Mouse (Mus musculus) forebrain, embryonic 13.5 days (tissue): Measurements from ENCODE around the gene Map1b. TPM values are rescaled to one million over a fixed set of nuclear protein-coding genes. Genes with fewer than 3 reads are reported as not detected.

Source experiments
- ATAC-seq: fragments of 200-750 bp; cut with Nextera tagmentation; 2 replicates; pipeline ENCODE4 v1.8.0; 2017
- H3K27ac ChIP-seq: fragments of 300-500 bp; sonication (generic); 2 replicates; pipeline ENCODE4 v1.5.1; 2015; ENCODE audit warnings: inconsistent platforms, mild to moderate bottlenecking, moderate library complexity
- H3K27me3 ChIP-seq: fragments of 300-500 bp; sonication (generic); 2 replicates; pipeline ENCODE4 v1.6.1; 2015; ENCODE audit warnings: mild to moderate bottlenecking, inconsistent platforms
- H3K36me3 ChIP-seq: fragments of 300-500 bp; sonication (generic); 2 replicates; pipeline ENCODE4 v1.6.1; 2015; ENCODE audit warnings: mild to moderate bottlenecking, inconsistent platforms; ENCODE audit not compliant: poor library complexity, severe bottlenecking
- H3K4me1 ChIP-seq: fragments of 300-500 bp; sonication (generic); 2 replicates; pipeline ENCODE4 v1.6.1; 2015; ENCODE audit warnings: inconsistent platforms
- H3K4me2 ChIP-seq: fragments of 300-500 bp; sonication (generic); 2 replicates; pipeline ENCODE4 v1.6.1; 2015; ENCODE audit warnings: inconsistent platforms, mild to moderate bottlenecking, moderate library complexity
- H3K4me3 ChIP-seq: fragments of 300-500 bp; sonication (generic); 2 replicates; pipeline ENCODE4 v1.5.1; 2015; ENCODE audit warnings: mild to moderate bottlenecking, inconsistent platforms
- H3K9ac ChIP-seq: fragments of 300-500 bp; sonication (generic); 2 replicates; pipeline ENCODE4 v1.6.1; 2015; ENCODE audit warnings: mild to moderate bottlenecking, inconsistent platforms
- H3K9me3 ChIP-seq: fragments of 300-500 bp; sonication (generic); replicated peaks from 2 replicates; pipeline ENCODE4 v1.6.1; 2016; ENCODE audit warnings: inconsistent platforms
- WGBS: fragments of 180-500 bp; shearing (Covaris S2); methylation state at CpG from one replicate; pipeline ENCODE4 v1.1.7; 2015; 5-methylcytosine and 5-hydroxymethylcytosine counted together
- polyA plus RNA-seq: library from polyadenylated mRNA; unstranded; fragments of >200 nt; fragmentation: Nextera tagmentation; extraction: Ambion mirVana; gene quantifications from 2 replicates; pipeline ENCODE4 v1.2.1, GENCODE M21; 2015

Map1b gene
- polyA plus RNA-seq, 1 experiment from 2014 or later, result 1,694 TPM

DNA sequence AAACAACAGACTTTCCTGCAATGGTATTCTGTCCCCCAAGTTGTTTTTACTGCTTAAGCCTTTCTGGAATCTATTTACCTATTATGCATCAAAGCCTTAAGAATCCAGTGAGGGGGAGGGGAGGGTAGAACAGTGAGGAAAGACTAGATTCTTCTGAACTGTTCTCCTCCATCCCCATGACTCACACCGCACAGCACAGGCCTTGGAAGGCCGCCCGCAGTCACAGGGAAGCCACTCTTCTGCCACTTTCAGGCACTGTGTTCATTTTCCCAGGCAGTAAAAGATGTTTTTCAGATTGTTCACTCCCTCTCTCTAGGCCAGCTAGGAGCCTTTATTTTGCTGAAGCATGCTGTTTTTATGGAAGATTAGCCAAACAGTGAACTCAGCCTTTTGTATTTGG lies 124.9 kb downstream of the Map1b start:
- Histone ChIP-seq H3K9me3 (no peaks in the 10 kb centered on the region), H3K36me3 (no peaks in the 10 kb centered on the region), H3K4me2 (no peak overlapping the region), H3K27ac (peak overlapping the region; percentile 61), H3K27me3 (no peaks in the 10 kb centered on the region), H3K9ac (no peak overlapping the region), H3K4me3 (no peak overlapping the region), H3K4me1 (peaks cover 22% of the 10 kb centered on the region)
- ATAC-seq, result 0 out of 2 replicates have a peak, but pooled peaks have one; percentile 43
- 54% methylated on average over 3 of the region's 3 CpGs for WGBS

DNA sequence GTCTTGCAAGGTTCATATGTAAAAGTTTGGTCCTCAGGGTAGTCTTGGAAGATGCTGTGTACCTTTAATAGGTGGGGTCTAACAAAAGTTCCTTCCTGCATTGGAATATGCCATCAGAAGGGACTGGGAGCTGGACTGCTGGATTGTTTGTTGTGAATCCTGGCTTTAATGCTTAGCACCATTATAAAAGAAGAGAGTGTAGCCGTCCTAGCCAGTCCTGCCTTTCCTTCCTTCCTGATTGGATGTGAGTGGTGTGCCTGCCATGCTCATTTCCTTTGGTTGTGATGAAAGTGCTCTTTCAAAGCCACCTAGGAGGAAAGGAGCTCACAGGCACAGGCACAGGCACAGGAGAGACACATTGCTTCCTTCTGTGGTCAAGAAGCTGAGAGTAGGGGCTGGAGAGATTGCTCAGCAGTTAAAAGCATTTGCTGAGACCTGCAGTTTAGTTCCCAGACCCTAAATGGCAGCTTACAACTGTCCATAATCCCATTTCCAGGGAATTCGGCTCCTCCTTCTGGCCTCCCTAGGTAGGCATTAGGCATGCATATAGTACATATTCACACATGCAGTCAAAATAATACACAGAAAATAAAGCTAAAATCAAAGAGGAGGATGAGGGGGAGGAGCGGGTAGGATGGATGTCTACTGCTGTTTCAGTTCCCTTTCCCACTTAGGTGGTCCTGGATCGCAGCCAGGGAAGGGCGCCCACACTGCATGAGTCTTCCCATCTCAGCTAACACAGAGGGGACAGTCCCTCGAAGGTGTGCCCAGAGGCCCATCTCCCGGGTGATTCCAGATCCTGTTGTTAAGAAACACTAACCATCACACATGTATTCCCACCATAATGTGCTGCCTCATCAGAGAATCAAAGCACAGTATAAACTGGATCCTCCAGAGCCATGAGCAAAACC lies 128.2 kb downstream of the Map1b start:
- WGBS, result 66% methylated on average over 7 of the region's 7 CpGs
- H3K27ac ChIP-seq, result no peak overlapping the region
- H3K9me3 ChIP-seq, result no peaks in the 10 kb centered on the region
- H3K4me1 ChIP-seq, result peaks cover 13% of the 10 kb centered on the region
- ATAC-seq, result no peak
- H3K36me3 ChIP-seq, result no peaks in the 10 kb centered on the region
- no peak overlapping the region for H3K4me3 ChIP-seq
- no peak overlapping the region for H3K4me2 ChIP-seq
- no peaks in the 10 kb centered on the region for H3K27me3 ChIP-seq
- H3K9ac ChIP-seq, result no peak overlapping the region

DNA sequence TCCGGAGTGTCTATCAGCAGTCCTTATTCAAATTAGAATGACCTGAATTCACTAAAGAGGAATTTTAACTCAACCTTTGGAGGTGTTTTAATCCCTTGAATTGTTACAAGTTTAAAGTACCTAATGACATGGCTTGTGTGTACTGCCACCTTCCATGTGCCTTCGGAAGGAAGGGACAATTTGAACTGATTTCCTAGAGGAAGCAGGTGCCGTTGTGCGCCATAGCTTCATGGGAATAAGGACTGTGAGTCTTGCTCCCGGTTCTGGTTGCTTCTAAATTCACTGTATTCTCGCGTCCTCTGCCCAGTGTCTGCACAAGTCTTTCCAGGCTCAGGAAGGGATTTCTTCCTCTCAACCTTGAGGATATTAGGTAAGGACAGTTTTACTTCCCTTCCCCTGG lies 130.0 kb downstream of the Map1b start:
- 81% methylated on average over 7 of the region's 7 CpGs for WGBS
- no peak for ATAC-seq
- no peak overlapping the region for H3K27ac ChIP-seq

DNA sequence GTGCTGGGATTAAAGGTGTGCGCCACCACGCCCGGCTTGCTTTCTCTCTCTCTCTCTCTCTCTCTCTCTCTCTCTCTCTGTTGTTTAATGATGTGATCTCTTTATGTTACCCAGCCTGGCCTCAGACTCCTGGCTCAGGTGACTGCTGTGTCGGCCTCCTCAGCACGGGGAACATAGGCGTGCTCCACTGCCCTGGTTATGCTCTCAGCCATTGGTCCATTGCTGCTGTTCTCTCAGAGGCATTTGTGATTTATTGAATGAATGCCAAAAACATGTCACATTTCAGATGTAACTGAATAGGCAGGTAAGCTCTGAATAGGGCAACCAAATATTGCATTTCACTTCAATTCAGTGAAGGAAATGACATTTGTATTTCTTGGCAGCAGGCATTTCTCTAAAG lies 130.4 kb downstream of the Map1b start:
- Histone ChIP-seq H3K9me3 (no peaks in the 10 kb centered on the region), H3K36me3 (no peaks in the 10 kb centered on the region; the same call in 1 of the 2 replicates), H3K27ac (no peak overlapping the region), H3K9ac (no peak overlapping the region), H3K4me1 (peaks cover 16% of the 10 kb centered on the region), H3K4me2 (no peak overlapping the region), H3K27me3 (no peaks in the 10 kb centered on the region), H3K4me3 (no peak overlapping the region)
- no peak for ATAC-seq
- WGBS, result 80% methylated on average over 6 of the region's 6 CpGs

More for the DNA sequence above, 130.0 kb downstream of the Map1b start:
- Histone ChIP-seq H3K9ac (no peak overlapping the region), H3K4me3 (no peak overlapping the region), H3K9me3 (no peaks in the 10 kb centered on the region), H3K4me1 (peaks cover 20% of the 10 kb centered on the region), H3K27me3 (no peaks in the 10 kb centered on the region), H3K36me3 (no peaks in the 10 kb centered on the region; the same call in 1 of the 2 replicates), H3K4me2 (no peak overlapping the region)

DNA sequence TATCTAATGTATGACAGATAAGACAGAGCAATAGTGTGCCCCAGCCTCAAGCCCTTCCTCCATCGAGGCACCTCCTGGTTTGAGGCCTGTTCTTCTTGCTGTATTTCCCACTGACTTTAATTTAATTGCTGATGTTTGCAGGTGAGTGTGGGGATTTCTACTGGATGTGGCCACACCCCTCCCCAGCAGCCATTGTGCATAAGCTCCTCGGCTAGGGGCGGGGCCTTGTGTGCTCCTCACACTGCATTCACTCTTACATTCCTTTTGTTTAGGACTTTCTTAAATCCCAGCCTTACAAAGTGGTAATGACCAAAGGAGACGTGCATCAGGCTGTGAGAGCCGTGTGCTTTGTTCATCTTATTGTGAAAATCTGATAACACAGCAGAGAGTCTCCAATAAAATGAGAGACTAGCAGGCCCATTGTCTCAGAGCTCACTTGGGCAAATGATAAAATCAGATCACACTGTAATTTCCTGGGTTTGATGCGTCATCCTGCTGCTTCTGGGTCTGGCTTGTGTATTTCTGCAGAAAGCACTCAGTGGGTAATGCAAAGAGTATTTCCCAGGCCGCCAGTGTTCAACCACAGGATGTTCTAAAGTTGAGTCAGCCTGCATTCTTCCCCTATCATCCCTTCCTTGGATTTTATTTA lies 131.7 kb downstream of the Map1b start:
- Histone ChIP-seq H3K27me3 (no peaks in the 10 kb centered on the region), H3K4me2 (no peak overlapping the region), H3K9ac (no peak overlapping the region), H3K4me1 (peaks cover 15% of the 10 kb centered on the region; the same call in 1 of the 2 replicates), H3K27ac (no peak overlapping the region), H3K4me3 (no peak overlapping the region), H3K9me3 (no peaks in the 10 kb centered on the region), H3K36me3 (no peaks in the 10 kb centered on the region; the same call in 1 of the 2 replicates)
- WGBS, result 39% methylated on average over 7 of the region's 7 CpGs
- no peak for ATAC-seq

DNA sequence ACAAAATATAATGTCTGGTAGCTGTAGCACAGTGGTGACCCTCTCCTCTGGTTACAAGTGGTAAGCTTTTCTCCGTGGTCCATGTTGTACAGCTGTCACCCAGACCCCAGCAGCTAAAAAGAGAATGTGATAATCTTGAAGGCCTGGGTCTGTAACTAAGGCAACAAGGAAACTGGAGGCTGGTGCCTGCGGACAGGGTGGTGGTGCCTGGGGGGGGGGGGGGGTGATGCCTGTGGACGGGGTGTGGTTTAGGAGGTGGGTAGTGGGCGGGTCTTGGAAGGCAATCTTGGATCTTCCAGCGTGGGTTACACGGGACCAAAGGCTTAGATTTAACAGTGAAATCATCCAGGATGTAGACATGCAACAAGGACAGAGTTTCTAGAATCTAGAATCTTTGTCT lies 134.0 kb downstream of the Map1b start:
- no peak overlapping the region for H3K4me2 ChIP-seq
- H3K9me3 ChIP-seq, result no peaks in the 10 kb centered on the region
- ATAC-seq, result no peak
- H3K27ac ChIP-seq, result no peak overlapping the region
- no peak overlapping the region for H3K9ac ChIP-seq
- H3K4me1 ChIP-seq, result peaks cover 15% of the 10 kb centered on the region; the same call in 1 of the 2 replicates
- no peaks in the 10 kb centered on the region for H3K27me3 ChIP-seq
- 59% methylated on average over 6 of the region's 6 CpGs for WGBS
- no peak overlapping the region for H3K4me3 ChIP-seq
- H3K36me3 ChIP-seq, result no peaks in the 10 kb centered on the region; the same call in 1 of the 2 replicates

DNA sequence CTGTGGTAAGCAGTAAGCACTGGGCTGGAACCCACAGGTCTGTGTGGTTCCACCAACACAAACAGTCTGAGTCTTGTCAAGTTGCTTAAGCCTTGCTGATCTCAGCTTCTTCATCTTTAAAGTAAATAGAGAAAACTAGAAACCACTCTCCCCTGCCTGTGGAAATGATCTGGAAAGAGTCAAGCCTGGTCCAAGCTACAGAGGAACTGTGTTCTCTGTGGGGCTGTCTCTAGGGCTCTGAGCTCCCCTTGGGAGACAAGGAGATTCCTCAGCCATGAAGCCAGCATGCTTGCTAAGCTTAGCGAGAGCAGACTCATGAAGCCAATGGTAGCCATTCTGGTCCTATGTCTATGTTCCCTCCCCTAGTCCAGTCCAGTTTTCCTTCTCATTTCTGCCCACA lies 138.1 kb downstream of the Map1b start:
- Histone ChIP-seq H3K27ac (no peak overlapping the region), H3K4me3 (no peak overlapping the region), H3K9me3 (no peaks in the 10 kb centered on the region), H3K4me1 (peaks cover 10% of the 10 kb centered on the region; the same call in 1 of the 2 replicates), H3K4me2 (no peak overlapping the region), H3K9ac (no peak overlapping the region), H3K27me3 (no peaks in the 10 kb centered on the region), H3K36me3 (no peaks in the 10 kb centered on the region; the same call in 1 of the 2 replicates)
- 89% methylated on average over 1 of the region's 1 CpGs for WGBS
- no peak for ATAC-seq

DNA sequence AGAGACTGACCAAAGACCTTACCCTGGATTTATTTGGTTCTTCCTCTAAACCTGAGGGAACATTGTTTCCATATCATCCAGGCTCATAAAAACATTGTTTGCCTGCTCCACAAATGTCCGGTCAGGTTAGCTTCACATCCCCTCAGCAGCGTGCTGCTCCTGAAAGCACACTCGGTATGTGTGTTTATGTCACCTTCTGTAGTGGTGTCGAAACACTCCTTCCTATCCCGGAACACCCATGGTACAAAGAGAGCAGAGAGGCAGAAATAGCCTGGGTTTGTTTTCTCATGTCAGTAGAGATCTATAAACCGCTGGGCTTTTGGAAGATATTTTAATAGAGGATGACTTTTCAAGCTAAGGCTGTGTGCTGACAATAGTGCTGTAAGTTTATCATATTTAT lies 139.3 kb downstream of the Map1b start:
- Histone ChIP-seq H3K9ac (no peak overlapping the region), H3K4me3 (no peak overlapping the region), H3K4me1 (peaks cover 6% of the 10 kb centered on the region; the same call in 1 of the 2 replicates), H3K36me3 (no peaks in the 10 kb centered on the region; the same call in 1 of the 2 replicates), H3K4me2 (no peak overlapping the region), H3K27ac (no peak overlapping the region), H3K9me3 (no peaks in the 10 kb centered on the region), H3K27me3 (no peaks in the 10 kb centered on the region)
- WGBS, result 94% methylated on average over 6 of the region's 6 CpGs
- no peak for ATAC-seq

DNA sequence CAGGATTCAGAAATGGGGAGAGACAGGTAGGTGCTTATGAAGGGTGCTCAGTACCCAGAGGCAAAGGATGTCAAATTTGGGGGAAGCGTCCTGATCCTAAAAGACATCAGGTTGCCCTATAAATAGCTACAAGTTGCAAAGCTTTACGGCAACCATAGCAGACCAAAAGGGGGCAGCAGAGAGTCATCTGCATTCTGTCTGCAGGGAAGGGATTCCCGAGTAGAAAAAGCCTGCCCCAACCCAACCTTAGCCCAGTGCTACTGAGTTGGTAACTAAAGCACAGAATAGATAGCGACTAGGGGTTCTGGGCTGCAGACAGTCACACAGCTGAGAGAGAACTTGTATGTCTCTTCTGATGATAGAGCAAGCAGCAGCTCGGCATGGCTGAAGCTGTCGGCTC lies 140.8 kb downstream of the Map1b start:
- 33% methylated on average over 6 of the region's 6 CpGs for WGBS
- Histone ChIP-seq H3K9ac (no peak overlapping the region), H3K36me3 (no peaks in the 10 kb centered on the region), H3K4me1 (no peaks in the 10 kb centered on the region), H3K4me3 (no peak overlapping the region), H3K9me3 (no peaks in the 10 kb centered on the region), H3K4me2 (no peak overlapping the region), H3K27me3 (no peaks in the 10 kb centered on the region), H3K27ac (no peak overlapping the region)
- ATAC-seq, result peak; percentile 80

DNA sequence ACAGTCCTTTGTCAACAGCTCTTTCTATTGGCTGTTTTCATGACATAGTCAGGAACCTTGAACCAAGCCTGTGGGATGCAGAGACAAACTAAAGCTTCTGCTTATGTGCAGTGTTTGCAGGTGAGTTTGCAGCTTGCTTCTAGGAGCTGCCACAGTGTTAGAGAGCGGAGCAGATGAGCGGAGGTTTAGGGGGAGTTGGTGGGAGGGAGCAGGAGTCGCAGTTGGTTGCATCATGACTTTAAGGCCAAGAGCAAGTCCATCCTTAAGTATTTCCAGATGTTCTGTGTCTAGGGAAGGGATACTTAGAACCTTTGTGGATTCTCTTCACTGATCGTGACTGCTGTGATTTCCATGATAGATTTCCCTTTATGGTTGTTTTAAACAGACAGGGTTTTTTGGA lies 142.1 kb downstream of the Map1b start:
- WGBS, result 93% methylated on average over 4 of the region's 4 CpGs
- Histone ChIP-seq H3K36me3 (0 out of 2 replicates have a peak, but pooled peaks cover 2% of the 10 kb centered on the region), H3K9me3 (no peaks in the 10 kb centered on the region), H3K27me3 (no peaks in the 10 kb centered on the region), H3K4me3 (no peak overlapping the region), H3K4me2 (no peak overlapping the region), H3K4me1 (no peaks in the 10 kb centered on the region), H3K9ac (no peak overlapping the region), H3K27ac (no peak overlapping the region)
- ATAC-seq, result no peak

DNA sequence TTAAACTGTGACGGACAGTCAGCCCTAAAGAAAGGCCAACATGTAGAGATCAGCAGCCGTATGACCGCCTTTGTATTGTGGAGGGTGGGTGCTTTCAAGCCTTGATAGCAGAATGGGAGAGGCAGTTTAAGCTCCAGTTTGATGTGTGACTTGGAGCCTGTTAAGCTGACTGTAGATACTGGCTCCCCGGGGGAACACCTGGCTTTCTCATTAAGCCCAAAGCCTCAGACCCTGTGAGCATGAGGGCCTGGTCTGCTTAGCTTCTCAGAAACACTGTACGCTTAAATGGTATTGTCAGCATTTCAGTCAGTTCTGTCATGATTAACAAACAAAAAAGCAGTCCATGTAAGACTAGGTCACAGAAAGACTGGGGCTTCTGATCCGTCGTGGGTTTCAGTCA lies 142.7 kb downstream of the Map1b start:
- Histone ChIP-seq H3K4me1 (no peaks in the 10 kb centered on the region), H3K4me2 (no peak overlapping the region), H3K9me3 (no peaks in the 10 kb centered on the region), H3K36me3 (0 out of 2 replicates have a peak, but pooled peaks cover 2% of the 10 kb centered on the region), H3K27ac (no peak overlapping the region), H3K9ac (no peak overlapping the region), H3K4me3 (no peak overlapping the region), H3K27me3 (no peaks in the 10 kb centered on the region)
- WGBS, result 77% methylated on average over 7 of the region's 7 CpGs
- no peak for ATAC-seq
